Mouse (Mus musculus): ENCODE measurements around the gene Ncam1.

The Ncam1 gene

GRCm38 (mm10) chr9:49509094-49509493, 289.6 kb downstream of the Ncam1 start:
- no peak for DNase-seq (ENCODE audit: low read depth, low spot score)

GRCm38 (mm10) chr9:49507829-49508585, 290.7 kb downstream of the Ncam1 start:
- no peak for DNase-seq (ENCODE audit: low read depth, low spot score)

GRCm38 (mm10) chr9:49504658-49505057, 294.1 kb downstream of the Ncam1 start:
- no peak for DNase-seq (ENCODE audit: low read depth, low spot score)

GRCm38 (mm10) chr9:49502245-49502644, 296.5 kb downstream of the Ncam1 start:
- DNase-seq (ENCODE audit: low read depth, low spot score) = no peak

GRCm38 (mm10) chr9:49499878-49500277, 298.8 kb downstream of the Ncam1 start:
- DNase-seq (ENCODE audit: low read depth, low spot score) = no peak

- DNase-seq (ENCODE audit: low read depth, low spot score) = peak; percentile 74
These were observed 304.6 kb downstream of the Ncam1 start for GRCm38 (mm10) chr9:49493979-49494649.

GRCm38 (mm10) chr9:49490609-49491008, 308.1 kb downstream of the Ncam1 start:
- no peak for DNase-seq (ENCODE audit: low read depth, low spot score)

GRCm38 (mm10) chr9:49488912-49489895, 309.5 kb downstream of the Ncam1 start:
- DNase-seq (ENCODE audit: low read depth, low spot score) = peak; percentile 81

GRCm38 (mm10) chr9:49488258-49488657, 310.5 kb downstream of the Ncam1 start:
- no peak for DNase-seq (ENCODE audit: low read depth, low spot score)

GRCm38 (mm10) chr9:49487657-49487943, 311.1 kb downstream of the Ncam1 start:
- DNase-seq (ENCODE audit: low read depth, low spot score) = no peak

GRCm38 (mm10) chr9:49486805-49487656, 311.7 kb downstream of the Ncam1 start:
- DNase-seq (ENCODE audit: low read depth, low spot score) = no peak

GRCm38 (mm10) chr9:49485892-49486311, 312.8 kb downstream of the Ncam1 start, which contains the start of gene Ttc12:
TSS of gene Ttc12 (minus strand) at chr9:49486225.
- peak; percentile 85 for DNase-seq (ENCODE audit: low read depth, low spot score)

GRCm38 (mm10) chr9:49485250-49485891, 313.4 kb downstream of the Ncam1 start:
- DNase-seq (ENCODE audit: low read depth, low spot score) = peak; percentile 69

- peak; percentile 70 for DNase-seq (ENCODE audit: low read depth, low spot score)
These were observed 315.4 kb downstream of the Ncam1 start for GRCm38 (mm10) chr9:49483316-49483715.

GRCm38 (mm10) chr9:49472126-49472525, 326.6 kb downstream of the Ncam1 start:
- DNase-seq (ENCODE audit: low read depth, low spot score) = no peak

- no peak for DNase-seq (ENCODE audit: low read depth, low spot score)
These were observed 327.8 kb downstream of the Ncam1 start for GRCm38 (mm10) chr9:49470946-49471345.

- DNase-seq (ENCODE audit: low read depth, low spot score) = no peak
These were observed 328.7 kb downstream of the Ncam1 start for GRCm38 (mm10) chr9:49470006-49470405.

- DNase-seq (ENCODE audit: low read depth, low spot score) = no peak
These were observed 342.6 kb downstream of the Ncam1 start for GRCm38 (mm10) chr9:49456136-49456535.

- no peak for DNase-seq (ENCODE audit: low read depth, low spot score)
These were observed 346.3 kb downstream of the Ncam1 start for GRCm38 (mm10) chr9:49452396-49452795.
